Mouse (Mus musculus) embryonic facial prominence, embryonic 13.5 days (tissue): ENCODE results near the gene Triml2. TPM values are rescaled to one million over a fixed set of nuclear protein-coding genes. Genes with fewer than 3 reads are reported as not detected.

Source experiments
- ATAC-seq: fragments of 200-750 bp; cut with Nextera tagmentation; 2 replicates; pipeline ENCODE4 v1.8.0; 2017; ENCODE audit warnings: low read depth; ENCODE audit not compliant: insufficient number of reproducible peaks, insufficient read depth, low FRiP score, low TSS enrichment
- H3K27ac ChIP-seq: fragments of 300-500 bp; sonication (generic); 2 replicates; pipeline ENCODE4 v1.5.1; 2015; ENCODE audit warnings: moderate library complexity, mild to moderate bottlenecking, inconsistent platforms
- H3K27me3 ChIP-seq: fragments of 300-500 bp; sonication (generic); 2 replicates; pipeline ENCODE4 v1.6.1; 2015; ENCODE audit warnings: mild to moderate bottlenecking, inconsistent platforms
- H3K36me3 ChIP-seq: fragments of 300-500 bp; sonication (generic); 2 replicates; pipeline ENCODE4 v1.6.1; 2015; ENCODE audit warnings: mild to moderate bottlenecking, inconsistent platforms
- H3K4me1 ChIP-seq: fragments of 300-500 bp; sonication (generic); 2 replicates; pipeline ENCODE4 v1.6.1; 2015; ENCODE audit warnings: inconsistent platforms
- H3K4me2 ChIP-seq: fragments of 300-500 bp; sonication (generic); 2 replicates; pipeline ENCODE4 v1.6.1; 2015; ENCODE audit warnings: moderate library complexity, mild to moderate bottlenecking, inconsistent platforms
- H3K4me3 ChIP-seq: fragments of 300-500 bp; sonication (generic); 2 replicates; pipeline ENCODE4 v1.5.1; 2015; ENCODE audit warnings: mild to moderate bottlenecking, inconsistent platforms
- H3K9ac ChIP-seq: fragments of 300-500 bp; sonication (generic); 2 replicates; pipeline ENCODE4 v1.6.1; 2015; ENCODE audit warnings: mild to moderate bottlenecking, inconsistent platforms
- H3K9me3 ChIP-seq: fragments of 300-500 bp; sonication (generic); 2 replicates; pipeline ENCODE4 v1.6.1; 2016; ENCODE audit warnings: inconsistent platforms
- WGBS: fragments of 180-500 bp; shearing (Covaris S2); methylation state at CpG from one replicate; pipeline ENCODE4 v1.1.7; 2015; ENCODE audit warnings: mixed read lengths; 5-methylcytosine and 5-hydroxymethylcytosine counted together
- polyA plus RNA-seq: library from polyadenylated mRNA; unstranded; fragments of >200 nt; fragmentation: Nextera tagmentation; extraction: Ambion mirVana; gene quantifications from 2 replicates; pipeline ENCODE4 v1.2.1, GENCODE M21; 2015

The Triml2 gene
- polyA plus RNA-seq: not detected in 2 replicates

- WGBS: 95% methylated on average over 13 of the region's 13 CpGs
- Histone ChIP-seq H3K4me3 (no peak within 1 kb of the TSS), H3K36me3 (no peaks in the 10 kb centered on the region), H3K4me1 (no peaks in the 10 kb centered on the region), H3K9ac (no peak within 1 kb of the TSS), H3K27ac (no peak within 1 kb of the TSS), H3K4me2 (no peak within 1 kb of the TSS), H3K27me3 (no peaks in the 10 kb centered on the region), H3K9me3 (no peaks in the 10 kb centered on the region)
- no peak for ATAC-seq
Measured at GRCm38 (mm10) chr8:43180054-43180690, at the start of gene Triml2. Triml2 (plus strand) TSS chr8:43180541.

DNA sequence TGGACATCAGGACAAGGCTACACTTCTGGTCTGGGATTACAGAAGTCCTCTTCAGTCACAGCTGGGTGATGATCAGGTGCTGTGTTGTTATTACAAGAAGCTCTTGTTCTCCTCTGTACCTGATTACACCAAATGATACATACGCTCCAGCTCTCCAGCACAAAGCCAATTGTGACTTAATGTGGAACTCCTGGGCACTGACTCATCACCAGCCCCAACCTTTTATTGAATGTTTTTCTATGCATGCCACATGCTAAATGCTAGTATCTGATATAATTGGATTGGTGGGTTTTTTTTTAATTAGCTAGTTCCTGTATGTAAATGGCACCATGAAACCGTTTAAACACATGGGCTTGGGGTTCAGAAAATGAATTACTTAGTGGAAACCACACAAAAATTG is 39.0 kb upstream of the Triml2 start, which contains the start of gene Triml1:
Gene Triml1 (minus strand): TSS at position 101 of the 400 bp plus-strand sequence.
- Histone ChIP-seq H3K36me3 (no peaks in the 10 kb centered on the region), H3K27ac (no peak within 1 kb of the TSS), H3K9me3 (no peaks in the 10 kb centered on the region), H3K27me3 (no peaks in the 10 kb centered on the region), H3K4me3 (no peak within 1 kb of the TSS), H3K4me2 (no peak within 1 kb of the TSS), H3K9ac (no peak within 1 kb of the TSS), H3K4me1 (no peaks in the 10 kb centered on the region)
- WGBS: 82% methylated on average over 2 of the region's 2 CpGs
- no peak for ATAC-seq

GRCm38 (mm10) chr8:43149307-43149706 is 31.0 kb upstream of the Triml2 start:
- Histone ChIP-seq H3K4me2 (no peak overlapping the region), H3K27me3 (no peaks in the 10 kb centered on the region), H3K4me3 (no peak overlapping the region), H3K4me1 (no peaks in the 10 kb centered on the region), H3K36me3 (no peaks in the 10 kb centered on the region), H3K9me3 (no peaks in the 10 kb centered on the region), H3K27ac (no peak overlapping the region), H3K9ac (no peak overlapping the region)
- ATAC-seq: no peak
- 89% methylated on average over 9 of the region's 9 CpGs for WGBS

DNA sequence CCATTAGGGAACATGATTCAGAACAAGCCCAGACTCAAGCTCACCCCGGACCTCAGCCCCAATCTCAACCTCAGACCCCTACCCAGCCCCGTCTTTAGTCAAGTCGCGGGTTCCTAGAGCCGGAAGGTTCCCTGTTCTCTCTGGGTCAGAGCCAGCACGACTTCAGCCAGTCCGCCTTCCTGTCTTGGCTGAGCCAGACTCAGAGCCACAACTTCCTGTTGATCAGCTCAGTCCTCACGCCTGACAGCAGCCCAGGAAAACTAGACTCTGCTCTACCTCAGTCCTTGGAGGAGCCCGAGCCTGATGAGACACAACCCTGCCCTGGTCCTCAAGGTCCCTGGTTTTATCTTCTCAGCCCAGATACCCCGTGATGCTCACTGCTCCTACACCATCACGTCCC is 17.1 kb upstream of the Triml2 start:
- ATAC-seq: no peak
- Histone ChIP-seq H3K4me3 (no peak overlapping the region), H3K36me3 (no peaks in the 10 kb centered on the region), H3K27me3 (no peaks in the 10 kb centered on the region), H3K9ac (no peak overlapping the region), H3K27ac (no peak overlapping the region), H3K4me1 (no peaks in the 10 kb centered on the region), H3K4me2 (no peak overlapping the region), H3K9me3 (no peaks in the 10 kb centered on the region)
- 80% methylated on average over 11 of the region's 11 CpGs for WGBS

- Histone ChIP-seq H3K9ac (no peak overlapping the region), H3K4me1 (no peaks in the 10 kb centered on the region), H3K27ac (no peak overlapping the region), H3K4me2 (no peak overlapping the region), H3K4me3 (no peak overlapping the region), H3K27me3 (no peaks in the 10 kb centered on the region), H3K9me3 (no peaks in the 10 kb centered on the region), H3K36me3 (no peaks in the 10 kb centered on the region)
- WGBS: 84% methylated on average over 3 of the region's 3 CpGs
- ATAC-seq: no peak
Measured at GRCm38 (mm10) chr8:43164453-43164852, 15.9 kb upstream of the Triml2 start.

DNA sequence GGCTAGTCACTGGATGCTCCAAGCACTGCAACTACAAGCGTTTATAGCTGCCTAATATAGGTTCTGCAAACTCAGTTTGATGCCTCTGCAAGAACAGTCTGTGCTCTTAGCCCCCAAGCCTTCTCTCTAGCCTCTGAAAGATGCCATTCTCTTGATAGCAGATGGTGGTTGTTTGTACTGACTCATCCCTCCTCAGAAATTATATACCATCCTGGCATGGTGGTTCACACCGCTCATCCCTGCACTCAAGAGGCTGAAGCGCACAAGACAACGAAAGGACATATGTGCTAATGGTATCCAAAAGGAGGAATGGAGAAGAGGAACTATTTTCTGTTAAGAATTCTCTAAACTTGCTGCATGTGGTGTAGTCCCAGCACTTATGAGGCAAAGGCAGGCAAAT is 12.3 kb upstream of the Triml2 start:
- Histone ChIP-seq H3K4me1 (no peaks in the 10 kb centered on the region), H3K9ac (no peak overlapping the region), H3K36me3 (no peaks in the 10 kb centered on the region), H3K4me2 (no peak overlapping the region), H3K9me3 (no peaks in the 10 kb centered on the region), H3K27me3 (no peaks in the 10 kb centered on the region), H3K4me3 (no peak overlapping the region), H3K27ac (no peak overlapping the region)
- ATAC-seq: no peak
- WGBS: 85% methylated on average over 4 of the region's 4 CpGs

DNA sequence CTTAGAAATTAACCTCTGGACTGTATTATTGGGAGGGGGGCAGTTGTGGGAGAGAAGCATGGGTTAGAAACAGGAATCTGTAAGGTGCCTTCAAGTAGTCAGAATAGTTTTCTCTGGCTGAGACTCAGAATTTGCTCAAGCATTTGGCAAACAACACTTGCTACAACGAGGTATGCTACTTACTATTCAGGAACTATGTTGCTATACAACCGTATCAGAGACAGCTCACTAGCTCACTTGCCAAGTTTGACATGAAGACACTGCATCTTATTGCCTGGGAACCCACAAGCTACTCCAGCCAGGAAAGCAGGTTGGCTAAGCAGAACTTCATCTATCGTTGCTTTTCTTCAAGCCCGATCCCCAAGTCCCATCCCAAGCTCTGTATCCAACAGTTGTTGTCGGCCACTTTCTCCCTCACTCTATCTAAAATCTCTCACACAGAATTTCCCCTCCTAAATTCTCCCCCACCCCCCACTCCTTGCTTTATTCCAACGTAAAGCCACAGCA is 11.0 kb upstream of the Triml2 start:
- H3K36me3 ChIP-seq: no peaks in the 10 kb centered on the region
- H3K4me2 ChIP-seq: no peak overlapping the region
- no peaks in the 10 kb centered on the region for H3K27me3 ChIP-seq
- no peaks in the 10 kb centered on the region for H3K4me1 ChIP-seq
- no peaks in the 10 kb centered on the region for H3K9me3 ChIP-seq
- no peak overlapping the region for H3K4me3 ChIP-seq
- no peak for ATAC-seq
- H3K9ac ChIP-seq: no peak overlapping the region
- no peak overlapping the region for H3K27ac ChIP-seq
- WGBS: 87% methylated on average over 6 of the region's 6 CpGs

DNA sequence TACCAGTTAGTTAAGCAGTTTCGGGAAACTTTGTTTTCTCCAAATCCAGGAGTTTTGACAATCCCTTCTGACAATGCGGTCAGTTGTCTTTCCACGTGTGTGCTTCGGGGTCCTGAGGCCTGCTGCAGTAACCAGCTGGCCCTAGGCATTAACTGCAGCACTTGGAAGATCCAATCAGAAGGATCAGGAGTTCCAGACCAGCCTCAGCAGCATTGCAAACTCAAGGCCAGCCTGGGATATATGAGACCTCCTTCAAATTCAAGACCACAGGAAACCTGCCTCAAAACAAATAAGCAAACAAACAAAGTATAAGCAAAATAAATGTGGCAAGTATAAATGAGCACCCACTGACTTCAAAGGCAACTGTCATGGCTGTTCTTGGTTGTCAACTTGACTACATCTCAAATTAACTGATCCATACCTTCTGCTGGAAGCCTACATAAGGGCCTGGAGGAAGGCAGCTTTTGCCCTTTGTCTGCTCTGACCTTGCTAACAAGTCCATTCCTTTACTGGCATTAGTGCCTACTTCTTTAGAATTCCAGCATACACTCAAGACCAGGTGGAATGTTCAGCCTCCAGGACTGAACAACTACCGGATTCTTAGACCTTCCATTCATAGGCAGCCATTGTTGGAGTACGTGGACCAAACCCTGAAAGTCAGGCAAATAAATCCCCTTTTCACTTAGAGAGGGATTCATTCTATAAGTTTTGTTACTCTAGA is 3.4 kb upstream of the Triml2 start:
- WGBS: 90% methylated on average over 6 of the region's 6 CpGs
- Histone ChIP-seq H3K4me3 (no peak overlapping the region), H3K27ac (no peak overlapping the region), H3K36me3 (no peaks in the 10 kb centered on the region), H3K9me3 (no peaks in the 10 kb centered on the region), H3K4me1 (no peaks in the 10 kb centered on the region), H3K9ac (no peak overlapping the region), H3K4me2 (no peak overlapping the region), H3K27me3 (no peaks in the 10 kb centered on the region)
- ATAC-seq: no peak

- 59% methylated on average over 3 of the region's 3 CpGs for WGBS
Measured at GRCm38 (mm10) chr8:43178263-43178662, 2.1 kb upstream of the Triml2 start.

DNA sequence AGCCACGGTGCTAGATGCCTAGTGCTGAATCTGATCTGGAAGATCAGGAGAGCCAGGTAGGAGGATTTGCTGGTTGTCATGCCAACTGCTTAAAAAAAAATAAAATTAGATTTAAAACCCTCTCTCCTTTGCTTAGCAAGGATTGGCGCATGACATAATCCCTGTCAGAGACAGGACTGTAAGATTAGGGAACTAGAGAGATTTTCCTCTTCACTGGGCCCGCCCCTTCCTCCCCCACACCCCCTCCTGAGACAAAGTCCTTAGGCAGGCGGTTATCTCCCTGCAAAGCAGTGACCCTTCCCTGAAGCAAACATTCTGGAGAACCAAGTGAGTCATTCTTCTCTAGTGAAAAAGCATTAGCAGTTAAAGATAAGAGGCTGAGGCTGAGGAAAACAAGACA is 1.2 kb upstream of the Triml2 start:
- H3K27me3 ChIP-seq: no peaks in the 10 kb centered on the region
- no peak overlapping the region for H3K4me3 ChIP-seq
- 54% methylated on average over 4 of the region's 4 CpGs for WGBS
- no peaks in the 10 kb centered on the region for H3K36me3 ChIP-seq
- no peaks in the 10 kb centered on the region for H3K9me3 ChIP-seq
- H3K9ac ChIP-seq: no peak overlapping the region
- no peak overlapping the region for H3K4me2 ChIP-seq
- H3K27ac ChIP-seq: no peak overlapping the region
- ATAC-seq: no peak
- H3K4me1 ChIP-seq: no peaks in the 10 kb centered on the region

More at GRCm38 (mm10) chr8:43178263-43178662, 2.1 kb upstream of the Triml2 start:
- H3K9me3 ChIP-seq: no peaks in the 10 kb centered on the region
- H3K4me3 ChIP-seq: no peak overlapping the region
- H3K9ac ChIP-seq: no peak overlapping the region
- no peak overlapping the region for H3K27ac ChIP-seq
- no peaks in the 10 kb centered on the region for H3K4me1 ChIP-seq
- H3K27me3 ChIP-seq: no peaks in the 10 kb centered on the region
- ATAC-seq: no peak
- no peaks in the 10 kb centered on the region for H3K36me3 ChIP-seq
- H3K4me2 ChIP-seq: no peak overlapping the region

DNA sequence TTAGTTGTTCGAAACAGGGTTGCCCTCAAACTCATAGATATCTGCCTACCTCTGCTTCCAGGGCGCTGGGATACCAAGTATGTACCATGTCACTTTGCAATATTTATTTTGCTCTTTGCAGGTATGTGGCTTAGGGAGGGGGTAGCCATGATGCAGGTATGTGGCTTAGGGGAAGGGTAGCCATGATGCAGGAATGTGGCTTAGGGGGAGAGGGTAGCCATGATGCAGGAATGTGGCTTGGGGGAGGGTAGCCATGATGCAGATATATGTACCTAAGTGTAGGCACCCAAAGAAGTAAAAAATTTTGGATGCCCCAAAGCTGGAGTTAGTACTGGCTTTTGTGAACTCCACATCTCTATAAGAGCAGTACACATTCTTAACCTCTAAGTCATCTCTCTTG is 1.9 kb downstream of the Triml2 start:
- H3K27me3 ChIP-seq: no peaks in the 10 kb centered on the region
- no peak overlapping the region for H3K4me2 ChIP-seq
- peak; percentile 26; the same call in 1 of the 2 replicates for ATAC-seq
- H3K9me3 ChIP-seq: no peaks in the 10 kb centered on the region
- H3K27ac ChIP-seq: no peak overlapping the region
- H3K9ac ChIP-seq: no peak overlapping the region
- H3K36me3 ChIP-seq: no peaks in the 10 kb centered on the region
- H3K4me3 ChIP-seq: no peak overlapping the region
- 85% methylated on average over 2 of the region's 2 CpGs for whole genome bisulfite sequencing
- H3K4me1 ChIP-seq: no peaks in the 10 kb centered on the region

DNA sequence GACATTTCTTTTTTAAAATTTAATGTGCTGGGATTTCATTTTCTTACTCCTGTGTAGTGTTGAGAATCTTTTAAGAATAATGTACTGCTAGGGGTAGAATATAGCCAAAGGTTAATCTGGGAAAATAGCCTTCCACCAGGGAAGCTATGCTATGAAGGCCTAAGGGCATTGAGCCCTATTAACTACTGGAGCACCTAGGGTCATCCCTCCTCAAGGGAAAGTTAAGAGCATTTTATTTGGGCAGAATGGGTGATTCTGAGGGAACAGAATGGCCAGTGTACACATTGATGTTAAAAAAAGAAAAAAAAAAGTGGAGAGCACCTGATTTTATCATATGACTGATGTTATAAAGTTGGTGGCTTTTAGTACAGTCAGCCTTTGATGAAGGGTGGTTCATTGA is 35.2 kb downstream of the Triml2 start:
- no peaks in the 10 kb centered on the region for H3K4me1 ChIP-seq
- no peaks in the 10 kb centered on the region for H3K36me3 ChIP-seq
- H3K4me3 ChIP-seq: no peak overlapping the region
- no peak overlapping the region for H3K4me2 ChIP-seq
- no peak overlapping the region for H3K9ac ChIP-seq
- ATAC-seq: no peak
- H3K9me3 ChIP-seq: no peaks in the 10 kb centered on the region
- no peak overlapping the region for H3K27ac ChIP-seq
- no peaks in the 10 kb centered on the region for H3K27me3 ChIP-seq
